Mouse (Mus musculus) gastrocnemius, adult 2 months (tissue): Measurements from ENCODE around the gene Cpn2. TPM values are rescaled to one million over a fixed set of nuclear protein-coding genes. Genes with fewer than 3 reads are reported as not detected.

ENCODE experiments used
- DNase-seq: peaks from one replicate; pipeline ENCODE4 v3.0.0; 2022
- H3K27ac ChIP-seq: fragments of 200-600 bp; 2 replicates; pipeline ENCODE4 v1.8.1; 2022; ENCODE audit warnings: mild to moderate bottlenecking
- H3K4me3 ChIP-seq: fragments of 200-600 bp; 2 replicates; pipeline ENCODE4 v1.8.1; 2022; ENCODE audit warnings: mild to moderate bottlenecking, moderate library complexity
- CTCF ChIP-seq: fragments of 200-600 bp; IDR thresholded peaks from 2 replicates; pipeline ENCODE4 v1.8.1; 2022; ENCODE audit warnings: antibody characterized with exemption, mild to moderate bottlenecking, moderate library complexity
- intact Hi-C: fragments of 180-260 bp; cut with DNase I; formaldehyde crosslinking; loops from one replicate; pipeline ENCODE4 v1.15.1; 2025
- total RNA-seq, 2 experiments: library from RNA; stranded (reverse); gene quantifications; 2 replicates each; pipeline ENCODE4 v1.2.3; 2021

Gene Cpn2
- total RNA-seq, 2 experiments from 2014 or later = not detected

- no peak overlapping the region for H3K4me3 ChIP-seq
- H3K27ac ChIP-seq = no peak overlapping the region
- intact Hi-C loops = no loop called here
- TF ChIP-seq CTCF = no peak
- DNase-seq = no peak
Observed at GRCm38 (mm10) chr16:30271223-30271761, 4.0 kb upstream of the Cpn2 start.

GRCm38 (mm10) chr16:30266561-30266960 lies 738 bp downstream of the Cpn2 start:
- intact Hi-C loops = no loop called here
- no peak for DNase-seq
- no peak overlapping the region for H3K4me3 ChIP-seq
- no peak for TF ChIP-seq CTCF
- no peak overlapping the region for H3K27ac ChIP-seq

- H3K4me3 ChIP-seq = no peak overlapping the region
- no peak for TF ChIP-seq CTCF
- no peak for DNase-seq
- H3K27ac ChIP-seq = no peak overlapping the region
- intact Hi-C loops = no loop called here
Observed at GRCm38 (mm10) chr16:30265611-30266010, 1.7 kb downstream of the Cpn2 start.

GRCm38 (mm10) chr16:30263156-30263555 lies 4.1 kb downstream of the Cpn2 start:
- H3K4me3 ChIP-seq = no peak overlapping the region
- intact Hi-C loops = no loop called here
- DNase-seq = no peak
- H3K27ac ChIP-seq = no peak overlapping the region
- TF ChIP-seq CTCF = no peak

- Histone ChIP-seq H3K27ac (no peak overlapping the region), H3K4me3 (no peak overlapping the region)
- intact Hi-C loops = no loop called here
- DNase-seq = peak; percentile 75
- peak; percentile 86 for TF ChIP-seq CTCF
Observed at GRCm38 (mm10) chr16:30262664-30263063, 4.6 kb downstream of the Cpn2 start.

GRCm38 (mm10) chr16:30262157-30262556 lies 5.1 kb downstream of the Cpn2 start:
- Histone ChIP-seq H3K27ac (no peak overlapping the region), H3K4me3 (no peak overlapping the region)
- DNase-seq = no peak
- no peak for TF ChIP-seq CTCF
- intact Hi-C loops = no loop called here

GRCm38 (mm10) chr16:30261341-30261740 lies 6.0 kb downstream of the Cpn2 start:
- Histone ChIP-seq H3K27ac (no peak overlapping the region), H3K4me3 (no peak overlapping the region)
- TF ChIP-seq CTCF = no peak
- intact Hi-C loops = no loop called here
- no peak for DNase-seq

GRCm38 (mm10) chr16:30260012-30260635 lies 7.2 kb downstream of the Cpn2 start:
- Histone ChIP-seq H3K27ac (no peak overlapping the region), H3K4me3 (no peak overlapping the region)
- no peak for TF ChIP-seq CTCF
- no peak for DNase-seq
- intact Hi-C loops = no loop called here

GRCm38 (mm10) chr16:30259444-30259843 lies 7.9 kb downstream of the Cpn2 start:
- no peak for TF ChIP-seq CTCF
- Histone ChIP-seq H3K27ac (no peak overlapping the region), H3K4me3 (no peak overlapping the region)
- intact Hi-C loops = loop anchor here (10.0 kb wide), 1 partner anchor 115 kb away; no protein-coding TSS in a partner anchor
- no peak for DNase-seq

GRCm38 (mm10) chr16:30258441-30258840 lies 8.9 kb downstream of the Cpn2 start:
- intact Hi-C loops = loop anchor here (10.0 kb wide), 1 partner anchor 116 kb away; no protein-coding TSS in a partner anchor
- Histone ChIP-seq H3K27ac (no peak overlapping the region), H3K4me3 (no peak overlapping the region)
- no peak for DNase-seq
- no peak for TF ChIP-seq CTCF

- DNase-seq = no peak
- H3K27ac ChIP-seq = no peak overlapping the region
- intact Hi-C loops = loop anchor here (10.0 kb wide), 1 partner anchor 117 kb away; no protein-coding TSS in a partner anchor
- no peak overlapping the region for H3K4me3 ChIP-seq
- TF ChIP-seq CTCF = no peak
Observed at GRCm38 (mm10) chr16:30257718-30258117, 9.6 kb downstream of the Cpn2 start.

- Histone ChIP-seq H3K27ac (no peak overlapping the region), H3K4me3 (no peak overlapping the region)
- DNase-seq = no peak
- intact Hi-C loops = loop anchor here (10.0 kb wide), 1 partner anchor 120 kb away; no protein-coding TSS in a partner anchor
- no peak for TF ChIP-seq CTCF
Observed at GRCm38 (mm10) chr16:30255061-30255460, 12.2 kb downstream of the Cpn2 start.

GRCm38 (mm10) chr16:30253900-30254299 lies 13.4 kb downstream of the Cpn2 start:
- Histone ChIP-seq H3K27ac (no peak overlapping the region), H3K4me3 (no peak overlapping the region)
- intact Hi-C loops = loop anchor here (5.0 to 10.0 kb wide), 2 partner anchors 121 to 268 kb away; no protein-coding TSS in a partner anchor
- DNase-seq = no peak
- TF ChIP-seq CTCF = no peak

GRCm38 (mm10) chr16:30253374-30253773 lies 13.9 kb downstream of the Cpn2 start:
- intact Hi-C loops = loop anchor here (5.0 to 10.0 kb wide), 2 partner anchors 121 to 269 kb away; no protein-coding TSS in a partner anchor
- DNase-seq = no peak
- H3K4me3 ChIP-seq = no peak overlapping the region
- no peak overlapping the region for H3K27ac ChIP-seq
- TF ChIP-seq CTCF = no peak
